Mouse (Mus musculus): ENCODE measurements around the gene Kdm5c.
A peak's percentile ranks its signal among the peaks of the same experiment; 100 is the strongest.
"Not testable (repeated sequence)": the region's sequence is repeated elsewhere in the genome, so short reads cannot be mapped to it uniquely, and the experiment has no call there.

Kdm5c gene

DNA sequence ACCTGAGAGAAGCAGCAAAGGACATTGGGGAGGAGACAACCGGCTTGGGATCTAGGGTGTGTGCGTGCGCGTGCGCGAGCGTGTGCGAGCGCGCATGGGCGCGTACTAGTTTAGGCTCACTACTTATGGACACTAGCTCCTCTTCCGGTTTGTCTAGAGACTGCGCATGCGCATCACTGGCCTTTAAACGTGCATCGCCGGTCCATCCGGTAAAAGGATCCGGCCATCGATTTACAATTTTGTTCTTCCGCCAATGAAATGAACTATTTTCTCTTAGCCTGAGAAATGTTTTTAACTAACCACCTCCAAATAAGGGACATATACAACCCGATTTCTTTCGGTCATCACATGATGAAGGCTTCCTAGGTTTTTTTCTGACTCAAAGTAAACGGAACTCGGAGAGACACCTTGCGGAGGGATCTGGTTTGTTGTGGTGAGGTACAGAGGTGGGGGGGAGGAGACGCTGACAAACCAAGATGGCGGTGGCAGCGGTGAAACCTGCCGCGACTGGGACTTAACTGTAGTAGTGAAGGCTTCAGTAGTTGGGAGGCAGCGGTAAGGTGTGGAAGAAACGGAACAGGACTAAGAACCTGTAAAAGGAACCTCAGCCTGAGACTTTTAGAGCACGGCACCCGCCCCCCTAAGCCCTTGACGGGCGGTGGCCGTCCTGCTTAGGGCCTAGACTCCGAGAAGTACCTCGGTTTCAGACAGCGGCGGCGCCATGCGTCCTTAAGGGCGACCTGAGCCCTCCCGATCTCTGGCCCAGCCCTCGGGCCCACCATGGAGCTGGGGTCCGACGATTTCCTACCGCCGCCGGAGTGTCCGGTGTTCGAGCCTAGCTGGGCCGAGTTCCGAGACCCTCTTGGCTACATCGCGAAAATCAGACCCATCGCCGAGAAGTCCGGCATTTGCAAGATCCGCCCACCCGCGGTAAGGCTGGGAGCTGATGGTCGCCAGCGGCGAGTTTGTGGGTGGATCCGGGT lies at the start of gene Kdm5c:
TSS of gene Kdm5c (plus strand) at position 240 of the 983 bp plus-strand sequence.
- peak; percentile 96 to 98 for DNase-seq (ENCODE audit: low spot score in 2 of 2)

DNA sequence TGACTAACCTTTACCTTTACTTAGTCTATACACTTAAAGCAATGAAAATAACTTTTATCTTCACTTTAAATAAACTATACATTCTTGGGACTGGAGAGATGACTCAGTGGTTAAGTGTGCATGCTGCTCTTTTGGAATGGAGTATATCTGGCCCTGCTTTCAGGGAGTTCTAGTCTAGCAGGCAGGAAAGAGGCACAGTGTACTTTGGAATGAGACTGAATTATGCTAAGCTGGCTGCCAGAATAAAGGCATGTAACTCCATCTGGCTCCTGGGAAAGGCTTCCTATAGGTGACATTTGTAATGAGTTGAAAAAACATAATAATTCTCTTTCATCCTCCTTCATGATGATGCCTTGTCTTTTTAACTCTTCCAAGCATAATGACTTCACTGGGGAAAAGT lies 45.7 kb upstream of the Kdm5c start:
- DNase-seq (ENCODE audit: low spot score in 2 of 2): no peak

DNA sequence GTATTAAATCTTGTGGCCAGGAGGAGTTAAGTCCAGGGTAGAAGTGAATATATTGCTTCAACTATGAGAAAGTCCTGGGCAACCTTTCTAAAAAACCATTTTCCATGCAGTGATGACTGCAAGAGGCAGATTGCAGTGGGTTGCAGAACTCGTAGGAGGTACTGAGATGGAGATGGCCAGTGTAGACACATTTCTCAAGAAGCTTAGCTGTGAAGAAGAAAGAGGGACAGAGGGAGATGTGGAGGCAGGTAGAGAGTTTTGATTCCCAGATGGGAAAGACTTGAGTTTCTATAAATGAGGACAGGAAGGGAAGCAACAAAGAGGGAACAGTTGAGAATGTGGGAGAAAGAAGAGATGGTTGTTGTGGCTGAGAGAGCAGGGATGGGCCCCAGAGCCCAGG lies 41.6 kb upstream of the Kdm5c start:
- DNase-seq (ENCODE audit: low spot score in 2 of 2): no peak

DNA sequence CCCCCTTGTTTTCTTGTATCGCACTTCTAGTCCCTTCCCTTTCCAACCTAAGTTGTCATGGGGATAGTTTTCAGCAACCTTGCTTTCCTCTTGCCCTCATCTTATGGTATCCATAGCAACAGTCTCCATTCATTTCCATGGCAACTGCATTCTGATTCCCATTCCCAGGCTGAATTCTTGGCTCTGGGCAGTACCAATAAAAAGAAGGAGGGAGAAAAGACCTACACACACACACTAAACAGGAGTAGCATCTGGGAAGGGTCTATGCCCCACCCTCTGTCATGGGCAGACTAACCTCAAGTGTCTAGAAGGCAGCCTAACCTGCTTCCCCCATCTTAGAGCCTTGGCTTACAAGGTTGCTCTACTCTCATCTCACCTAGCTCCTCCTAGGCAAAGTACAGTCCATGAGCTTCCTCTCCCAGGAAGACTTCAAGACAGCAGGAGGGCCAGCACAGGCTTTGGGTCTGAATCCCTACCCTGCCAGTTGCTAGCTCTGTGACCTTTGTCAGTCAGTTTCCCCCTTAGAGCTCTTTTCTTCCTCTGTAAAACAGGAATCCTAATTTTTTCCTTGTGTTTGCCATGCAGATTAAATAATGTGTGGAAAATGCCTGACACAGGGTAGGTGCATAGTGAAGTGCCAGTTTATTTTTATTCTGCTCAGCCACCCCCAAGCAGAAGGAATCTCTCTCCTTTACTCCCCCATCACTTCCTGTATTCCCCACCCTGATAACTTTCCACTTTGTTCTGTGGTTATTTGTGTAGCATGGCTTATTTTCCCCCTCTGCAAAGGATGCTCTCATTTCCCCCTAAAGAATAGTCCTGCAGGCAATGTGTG lies 34.8 kb upstream of the Kdm5c start:
- DNase-seq (ENCODE audit: low spot score in 2 of 2): no peak

DNA sequence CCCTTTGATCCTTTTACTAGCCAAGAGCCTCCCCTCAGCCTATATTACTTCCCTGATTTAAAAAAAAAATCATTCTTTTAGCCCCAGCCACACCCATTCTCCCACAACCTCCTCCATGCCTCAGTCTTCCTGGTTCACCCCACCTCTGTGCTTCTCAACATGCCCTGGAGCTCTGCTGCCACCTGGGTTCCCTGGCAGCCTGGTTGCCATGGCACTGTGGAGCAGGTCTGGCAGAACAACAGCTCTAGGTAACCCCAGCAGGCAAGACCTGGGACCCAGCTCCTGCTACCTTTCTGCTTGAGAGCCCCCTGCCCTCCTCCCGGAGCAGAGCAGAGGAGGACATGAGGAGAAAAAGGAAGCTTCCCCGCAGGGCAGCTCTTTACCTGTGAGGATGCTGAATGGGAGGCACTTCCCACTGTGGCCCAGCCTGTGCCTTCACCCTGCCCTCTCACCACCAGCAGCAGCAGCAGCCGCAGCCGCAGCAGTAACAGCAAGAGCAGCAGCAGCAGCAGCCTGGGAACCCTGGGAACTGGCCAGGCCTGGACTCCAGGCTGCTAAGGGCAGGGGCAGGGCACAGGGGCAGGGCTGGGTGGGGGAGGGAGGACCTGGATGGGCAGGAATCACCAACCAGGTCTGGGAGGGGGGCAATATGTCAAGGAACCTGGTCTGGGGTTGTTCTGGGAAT lies 30.9 kb upstream of the Kdm5c start:
- DNase-seq (ENCODE audit: low spot score in 2 of 2): no peak

DNA sequence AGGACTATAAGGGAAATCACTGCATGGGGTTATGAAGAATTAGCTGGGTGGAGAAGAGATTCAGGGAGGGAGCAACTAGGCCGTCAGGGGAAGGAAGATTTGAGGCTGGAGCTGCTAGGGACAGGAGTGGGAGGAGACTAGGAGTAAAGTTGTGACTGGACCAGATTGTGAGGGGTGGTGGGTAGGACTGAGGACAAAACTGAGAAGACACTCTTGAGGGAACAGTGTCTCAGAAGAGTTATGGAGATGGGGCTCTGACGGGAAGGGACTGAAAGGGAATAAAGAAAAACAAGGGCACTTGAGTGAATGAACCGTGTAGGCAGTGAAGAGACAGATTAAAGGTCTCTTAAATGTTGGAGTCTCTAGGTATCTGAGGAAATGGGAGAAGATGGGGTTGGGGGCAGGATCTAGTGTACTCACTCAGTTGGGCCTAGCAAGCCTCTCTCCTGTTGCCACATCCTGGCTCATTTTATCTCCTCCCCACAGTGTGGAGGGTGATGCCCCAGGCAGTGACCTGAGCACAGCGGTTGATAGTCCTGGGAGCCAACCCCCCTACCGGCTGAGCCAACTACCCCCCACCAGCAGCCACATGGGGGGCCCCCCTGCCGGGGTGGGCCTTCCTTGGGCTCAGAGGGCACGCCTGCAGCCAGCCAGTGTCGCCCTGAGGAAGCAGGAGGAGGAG lies 30.3 kb upstream of the Kdm5c start:
- no peak for DNase-seq (ENCODE audit: low spot score in 2 of 2)

DNA sequence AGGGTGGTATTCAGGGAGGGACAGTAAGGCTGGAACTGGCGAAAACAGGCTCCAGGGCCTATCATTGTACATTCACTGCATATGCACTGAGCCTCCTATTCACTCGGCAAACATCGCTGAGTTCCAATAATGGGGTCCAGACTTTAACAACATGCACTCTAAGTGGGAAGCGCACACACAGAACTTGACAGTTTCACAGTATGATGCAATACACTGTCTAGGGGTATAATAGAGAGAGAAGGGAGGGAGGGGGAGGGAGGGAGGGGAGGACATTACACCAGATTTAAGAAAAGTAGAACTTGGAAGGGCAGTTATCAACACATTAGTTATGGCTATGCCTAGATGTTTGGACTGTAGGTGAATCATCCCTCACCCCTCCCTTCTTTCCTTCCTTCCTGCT lies 29.6 kb upstream of the Kdm5c start:
- no peak for DNase-seq (ENCODE audit: low spot score in 2 of 2)

DNA sequence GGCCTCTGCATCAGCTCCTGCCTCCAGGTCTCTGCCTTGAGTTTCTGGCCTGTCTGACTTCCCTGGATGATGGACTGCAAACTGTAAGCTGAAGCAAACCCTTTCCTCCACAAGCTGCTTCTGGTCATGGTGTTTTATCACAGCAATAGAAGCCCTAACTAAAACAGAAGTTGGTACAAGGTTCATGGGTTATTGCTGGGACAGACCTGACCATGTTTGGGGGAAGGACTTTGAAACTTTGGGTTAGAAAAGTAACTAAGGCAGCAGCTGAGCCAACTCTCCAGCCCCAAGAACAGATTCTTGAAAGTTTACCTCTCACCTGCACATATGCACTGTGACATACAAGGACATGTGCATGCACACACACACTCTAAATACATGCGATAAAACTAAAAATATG lies 27.3 kb upstream of the Kdm5c start:
- no peak for DNase-seq (ENCODE audit: low spot score in 2 of 2)

DNA sequence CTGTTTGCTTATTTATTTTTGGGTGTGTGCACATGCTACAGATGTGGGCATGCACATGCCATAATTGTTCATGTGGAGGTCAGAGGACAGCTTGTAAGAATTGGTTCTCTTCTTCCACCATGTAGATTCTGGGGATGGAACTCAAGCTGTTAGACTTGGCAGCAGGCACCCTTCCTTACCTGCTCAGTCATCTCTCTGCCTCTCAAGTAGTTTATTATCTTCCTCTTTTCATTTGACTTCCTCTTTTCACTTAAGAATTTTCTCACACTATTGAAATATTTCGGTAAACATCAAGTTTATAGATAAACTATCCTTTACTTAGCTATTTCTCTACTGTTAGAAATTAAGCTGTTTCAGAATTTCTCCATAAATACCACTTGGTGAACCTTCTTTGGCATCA lies 18.1 kb upstream of the Kdm5c start:
- DNase-seq (ENCODE audit: low spot score in 2 of 2): no peak

DNA sequence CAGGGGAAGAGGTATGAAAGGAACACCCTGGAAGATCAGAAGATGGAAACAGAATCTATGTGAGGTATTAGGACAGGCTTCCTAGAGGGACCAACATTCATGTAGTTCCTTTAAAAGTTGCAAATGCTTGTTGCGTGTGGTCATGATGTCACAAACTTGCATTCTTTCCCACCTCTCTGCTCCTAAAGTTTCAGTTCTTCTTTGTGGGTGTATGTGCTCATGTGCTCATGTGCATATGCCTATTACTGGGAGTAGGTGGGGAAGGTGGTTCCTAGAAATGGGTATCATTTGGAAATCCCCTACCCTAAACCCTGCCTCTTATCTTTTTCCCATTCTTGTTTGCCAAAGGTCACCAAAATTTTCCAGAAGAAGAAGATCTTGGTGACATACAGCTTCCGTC lies 14.3 kb upstream of the Kdm5c start:
- no peak for DNase-seq (ENCODE audit: low spot score in 2 of 2)

DNA sequence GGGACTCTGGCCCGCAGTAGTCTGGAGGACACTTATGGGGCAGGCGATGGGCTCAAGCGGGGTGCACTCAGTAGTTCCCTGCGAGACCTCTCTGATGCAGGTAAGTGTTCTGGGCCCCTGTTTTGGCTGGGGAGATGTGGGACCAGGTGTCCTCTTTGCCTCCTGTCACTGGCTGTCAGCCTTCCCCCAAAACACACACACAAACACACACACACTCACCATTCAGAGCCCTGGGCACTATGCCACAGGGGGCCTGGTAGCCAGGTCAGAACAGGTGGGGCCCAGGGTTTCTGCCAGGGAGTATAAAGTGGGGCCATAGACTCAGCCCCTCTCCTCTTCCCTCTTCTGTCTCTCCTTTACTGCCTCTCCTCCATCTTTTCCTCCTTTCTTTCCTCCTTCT lies 11.1 kb upstream of the Kdm5c start:
- no peak for DNase-seq (ENCODE audit: low spot score in 2 of 2)

DNA sequence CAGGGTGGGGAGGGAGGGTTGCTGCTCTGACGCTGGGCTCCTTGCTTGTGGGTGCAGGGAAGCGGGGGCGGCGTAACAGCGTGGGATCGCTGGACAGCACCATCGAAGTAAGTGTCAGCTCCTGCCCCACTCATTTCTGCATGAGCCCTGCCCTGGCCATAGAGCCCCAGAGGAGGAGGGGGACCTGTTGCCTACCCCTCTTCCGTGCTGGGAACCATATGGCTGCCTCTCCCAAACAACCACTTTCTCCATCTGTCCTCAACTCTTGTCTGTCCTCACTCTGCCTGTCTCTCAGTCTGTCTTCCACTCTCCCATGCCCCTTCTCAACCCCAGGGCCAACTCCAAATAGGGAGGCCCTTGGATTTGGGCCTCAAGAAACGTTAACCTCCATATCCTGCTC lies 10.6 kb upstream of the Kdm5c start:
- DNase-seq (ENCODE audit: low spot score in 2 of 2): no peak

DNA sequence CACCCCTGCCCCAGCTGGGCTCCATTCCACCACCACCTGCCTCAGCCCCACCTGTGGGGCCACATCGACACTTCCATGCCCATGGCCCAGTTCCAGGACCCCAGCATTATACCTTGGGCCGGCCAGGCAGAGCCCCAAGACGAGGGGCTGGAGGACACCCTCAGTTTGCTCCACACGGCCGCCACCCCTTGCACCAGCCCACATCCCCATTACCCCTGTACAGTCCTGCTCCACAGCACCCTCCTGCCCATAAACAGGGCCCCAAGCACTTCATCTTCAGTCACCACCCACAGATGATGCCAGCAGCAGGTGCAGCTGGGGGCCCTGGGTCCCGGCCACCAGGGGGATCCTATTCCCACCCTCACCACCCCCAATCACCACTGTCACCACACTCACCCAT lies 9.5 kb upstream of the Kdm5c start:
- DNase-seq (ENCODE audit: low spot score in 2 of 2): no peak

DNA sequence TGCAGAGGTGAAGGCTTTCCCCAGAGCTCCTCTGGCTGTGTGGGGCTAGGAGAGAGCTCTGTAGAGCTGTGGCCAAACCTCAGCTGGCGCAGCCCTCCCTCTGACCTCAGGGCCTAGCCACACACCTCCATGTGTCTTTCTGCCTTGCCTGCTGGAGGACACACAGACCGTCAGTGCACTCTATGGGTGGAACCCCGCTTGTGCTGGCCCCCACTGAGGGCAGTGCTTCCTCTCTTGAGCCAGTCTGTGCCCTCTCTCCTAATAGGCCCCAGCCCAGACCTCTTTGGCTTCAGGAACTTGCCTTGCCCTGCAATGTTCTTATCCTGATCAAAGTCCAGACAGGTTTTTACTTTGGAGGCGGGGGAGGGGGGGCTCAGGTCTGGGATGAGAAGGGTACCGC lies 8.5 kb upstream of the Kdm5c start:
- no peak for DNase-seq (ENCODE audit: low spot score in 2 of 2)

DNA sequence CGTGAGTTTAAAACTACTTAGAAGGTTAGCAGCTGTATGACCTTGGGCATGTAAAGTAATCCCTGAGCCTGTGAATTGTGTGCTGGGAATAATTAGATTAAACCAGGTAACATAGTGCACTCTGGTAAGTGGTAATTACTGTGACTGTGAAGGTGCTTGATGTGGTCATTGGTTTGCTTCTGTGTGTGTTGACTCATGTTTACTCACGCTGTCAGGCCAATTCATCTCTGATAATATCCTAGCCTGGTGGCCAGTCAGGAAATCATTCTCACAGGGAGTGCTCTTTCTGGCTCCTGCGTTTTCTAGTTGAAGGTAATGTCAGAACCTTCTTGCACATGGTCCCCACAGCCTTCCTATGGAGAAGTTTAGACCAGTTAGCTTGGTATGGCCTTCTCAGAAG lies 1.3 kb downstream of the Kdm5c start:
- DNase-seq (ENCODE audit: low spot score in 2 of 2): no peak

DNA sequence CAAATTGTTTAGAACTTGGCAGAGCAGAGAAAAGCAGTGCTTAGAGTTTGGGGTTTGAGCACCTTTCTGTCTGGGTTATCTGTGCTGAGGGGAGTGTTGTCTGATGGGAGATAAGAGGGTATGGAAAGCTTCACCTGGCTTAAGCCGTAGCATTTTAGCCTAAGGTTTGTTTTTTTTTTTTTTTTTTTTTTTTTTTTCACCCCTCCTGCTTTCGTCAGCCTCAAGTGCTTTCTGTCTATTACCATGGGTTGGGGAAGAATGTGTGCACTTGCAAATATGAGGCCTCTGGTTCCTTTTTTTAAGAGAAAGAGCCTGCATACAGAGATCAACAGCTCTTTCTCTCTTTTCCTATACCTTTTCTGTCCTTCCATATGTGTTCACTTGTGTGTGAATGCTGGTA lies 2.9 kb downstream of the Kdm5c start:
- no peak for DNase-seq (ENCODE audit: low spot score in 2 of 2)

DNA sequence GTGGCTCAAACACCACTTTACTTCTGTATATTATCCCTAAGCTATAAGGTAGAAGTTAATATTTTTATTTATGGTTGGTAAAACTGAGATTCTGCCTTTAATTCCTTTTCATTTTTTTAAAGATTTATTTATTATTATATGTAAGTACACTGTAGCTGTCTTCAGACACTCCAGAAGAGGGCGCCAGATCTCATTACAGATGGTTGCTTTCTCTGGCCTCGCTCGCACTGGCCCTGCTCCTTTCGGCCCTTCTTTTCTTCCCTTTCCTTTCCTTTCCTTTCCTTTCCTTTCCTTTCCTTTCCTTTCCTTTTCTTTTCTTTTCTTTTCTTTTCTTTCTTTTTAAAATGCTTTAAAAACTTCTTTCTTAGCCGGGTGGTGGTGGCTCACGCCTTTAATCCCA lies 10.3 kb downstream of the Kdm5c start:
- DNase-seq (ENCODE audit: low spot score in 2 of 2): not testable (repeated sequence)

DNA sequence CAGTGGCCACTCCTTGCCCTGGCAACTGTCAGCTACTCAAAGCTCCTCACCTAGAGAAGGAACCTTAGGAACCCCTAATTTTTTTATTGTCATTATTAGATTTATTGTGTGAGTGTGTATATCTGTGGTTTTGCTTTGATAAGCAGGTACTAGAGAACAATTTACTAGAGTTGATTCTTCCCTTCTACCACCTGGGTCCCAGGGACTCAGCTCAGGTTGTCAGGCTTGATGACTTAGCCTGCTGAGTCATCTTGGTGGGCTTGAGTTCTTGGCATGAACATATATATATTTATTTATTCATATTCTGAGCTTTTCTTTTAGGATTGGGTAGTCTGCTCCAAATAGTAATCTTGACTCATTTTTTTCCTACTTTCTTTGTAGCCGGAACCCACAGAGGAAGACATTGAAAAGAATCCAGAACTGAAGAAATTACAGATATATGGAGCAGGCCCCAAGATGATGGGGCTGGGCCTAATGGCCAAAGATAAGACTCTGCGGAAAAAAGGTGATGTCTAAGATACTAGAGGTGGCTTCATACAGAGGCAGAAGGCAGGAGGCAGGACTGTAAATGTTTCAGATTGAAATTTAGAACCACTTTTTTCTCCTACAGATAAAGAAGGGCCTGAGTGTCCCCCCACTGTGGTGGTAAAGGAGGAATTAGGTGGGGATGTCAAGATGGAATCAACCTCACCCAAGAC lies 11.8 kb downstream of the Kdm5c start:
- DNase-seq (ENCODE audit: low spot score in 2 of 2): no peak

DNA sequence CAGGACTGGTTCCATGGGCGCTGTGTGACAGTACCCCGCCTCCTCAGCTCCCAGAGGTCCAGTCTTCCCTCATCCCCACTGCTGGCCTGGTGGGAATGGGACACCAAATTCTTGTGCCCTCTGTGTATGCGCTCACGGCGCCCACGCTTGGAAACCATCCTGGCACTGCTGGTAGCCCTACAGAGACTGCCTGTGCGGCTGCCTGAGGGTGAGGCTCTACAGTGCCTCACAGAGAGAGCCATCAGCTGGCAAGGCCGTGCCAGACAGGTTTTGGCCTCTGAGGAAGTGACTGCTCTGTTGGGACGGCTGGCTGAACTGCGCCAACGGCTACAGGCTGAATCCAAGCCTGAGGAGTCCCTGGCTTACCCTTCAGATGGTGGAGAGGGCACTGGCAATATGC lies 38.4 kb downstream of the Kdm5c start:
- DNase-seq (ENCODE audit: low spot score in 2 of 2): no peak

DNA sequence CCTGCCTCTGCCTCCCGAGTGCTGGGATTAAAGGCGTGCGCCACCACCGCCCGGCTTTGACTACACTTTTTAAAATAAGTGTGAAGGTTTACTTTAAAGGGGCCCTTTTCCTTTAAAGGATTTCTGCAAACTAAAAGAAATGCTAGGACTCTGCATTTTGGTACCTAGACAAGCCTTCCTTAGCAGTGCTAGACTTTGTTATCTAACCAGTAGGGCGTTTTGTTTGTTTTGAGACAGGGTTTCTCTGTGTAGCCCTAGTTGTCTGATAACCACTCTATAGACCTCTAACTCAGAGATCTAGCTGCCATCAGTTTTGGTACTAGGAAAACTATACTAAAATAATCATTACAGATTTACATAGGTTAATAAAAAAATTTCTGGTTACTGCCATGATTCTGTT lies 46.6 kb downstream of the Kdm5c start:
- DNase-seq (ENCODE audit: low spot score in 2 of 2): no peak

DNA sequence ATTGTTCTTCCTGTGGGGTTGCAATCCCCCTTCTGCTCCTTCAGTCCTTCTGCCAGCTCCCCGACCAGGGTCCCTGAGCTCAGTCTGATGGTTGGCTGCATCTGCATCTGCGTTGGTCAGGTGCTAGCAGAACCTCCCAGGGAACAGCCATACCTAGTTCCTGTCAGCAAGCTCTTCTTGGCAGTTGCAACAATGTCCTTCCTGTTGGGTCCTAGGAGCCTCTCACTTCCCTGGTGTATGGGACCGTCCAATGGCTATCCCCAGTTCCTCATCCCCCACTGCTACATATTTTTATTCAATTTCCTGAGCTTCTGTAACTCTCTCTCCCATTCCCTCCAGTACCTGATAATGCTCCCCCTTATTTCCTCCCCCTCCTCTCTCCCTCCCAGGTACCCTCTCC lies 51.9 kb downstream of the Kdm5c start:
- DNase-seq (ENCODE audit: low spot score in 2 of 2): no peak
